Comparison of ENCODE assay signal across 17 mouse cellular contexts in the genomic region with DNA sequence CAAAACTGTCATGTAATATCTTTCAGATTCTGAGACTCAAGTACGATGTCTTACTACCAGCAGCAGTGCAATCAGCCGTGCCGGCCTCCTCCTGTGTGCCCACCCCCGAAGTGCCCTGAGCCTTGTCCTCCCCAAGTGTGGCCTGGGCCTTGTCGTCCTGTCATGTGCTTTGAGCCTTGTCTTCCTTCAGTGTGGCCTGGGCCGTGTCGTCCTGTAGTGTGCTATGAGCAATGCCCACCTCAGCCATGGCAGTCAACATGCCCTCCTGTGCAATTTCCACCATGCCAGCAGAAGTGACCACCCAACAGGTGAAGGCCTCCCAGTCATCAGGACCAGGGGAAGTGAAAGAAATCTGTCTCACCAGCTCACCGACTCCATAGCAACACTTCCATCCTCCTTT. TPM values are rescaled to one million over a fixed set of nuclear protein-coding genes. Genes with fewer than 3 reads are reported as not detected.
DNase-seq lines count a peak whose midpoint lies in the region; ATAC-seq and TF ChIP-seq lines count a peak whose summit lies in the region.
"Not testable (repeated sequence)": the region's sequence is repeated elsewhere in the genome, so short reads cannot be mapped to it uniquely, and the experiment has no call there.
"Had no signal": no experiment of that assay in that cellular context is flagged by ENCODE, and none has a peak within 500 bp of the region (broad histone marks: within the 10 kb centered on the region; RNA-seq: fewer than 3 reads in every experiment).

No protein-coding gene starts in this region.

- H3K36me3 ChIP-seq in heart, embryonic 12.5 days; hindbrain, embryonic 15.5 days; kidney, postnatal 0 days (ENCODE audit: insufficient read depth, low read length); lung, embryonic 16.5 days (ENCODE audit: control insufficient read depth, insufficient read depth, low read length); midbrain, embryonic 16.5 days (ENCODE audit: control insufficient read depth, insufficient read depth, low read length); stomach, embryonic 16.5 days (ENCODE audit: control insufficient read depth, insufficient read depth, low read length): not testable (repeated sequence)

- ATAC-seq in Patski = peak; percentile 7
- peak; percentile 67 for ATAC-seq in erythroid progenitor cell, adult 5-6 weeks (replicated peaks; ENCODE audit: low FRiP score, poor library complexity, severe bottlenecking)
- ATAC-seq in heart, embryonic 12.5 days (ENCODE audit: insufficient number of reproducible peaks, low FRiP score) = peak; percentile 54; the same call in 1 of the 2 replicates
- 0 out of 2 replicates have a peak, but pooled peaks have one; percentile 64 for ATAC-seq in hindbrain, embryonic 15.5 days (ENCODE audit: low FRiP score, low read depth)
- ATAC-seq in kidney, postnatal 0 days (replicated peaks; ENCODE audit: low FRiP score, low read depth) = peak; percentile 71; the same call in 1 of the 2 replicates
- ATAC-seq in lung, embryonic 16.5 days (ENCODE audit: low read depth) = peak; percentile 45; the same call in 1 of the 2 replicates
- peak; percentile 47; the same call in 1 of the 2 replicates for ATAC-seq in midbrain, embryonic 16.5 days
- ATAC-seq in stomach, embryonic 16.5 days (ENCODE audit: insufficient read depth, low FRiP score) = peak; percentile 21; the same call in 1 of the 2 replicates

- not testable (repeated sequence) for H3K9me3 ChIP-seq in heart, embryonic 12.5 days (replicated peaks); hindbrain, embryonic 15.5 days; kidney, postnatal 0 days (replicated peaks; ENCODE audit: low read length); lung, embryonic 16.5 days (ENCODE audit: control insufficient read depth, low read length); midbrain, embryonic 16.5 days (replicated peaks; ENCODE audit: control insufficient read depth, low read length, poor library complexity, severe bottlenecking); stomach, embryonic 16.5 days (replicated peaks; ENCODE audit: control insufficient read depth, low read length)

- not testable (repeated sequence) for DNase-seq in Patski (ENCODE audit: low read depth, low spot score); kidney, postnatal 0 days (ENCODE audit: low spot score)

- no CpG with 5 or more reads among the region's 8 CpGs for WGBS in heart, embryonic 12.5 days
- WGBS in hindbrain, embryonic 15.5 days = no CpG with 5 or more reads among the region's 8 CpGs
- no CpG with 5 or more reads among the region's 8 CpGs for WGBS in kidney, postnatal 0 days
- WGBS in lung, embryonic 16.5 days = no CpG with 5 or more reads among the region's 8 CpGs
- no CpG with 5 or more reads among the region's 8 CpGs for WGBS in midbrain, embryonic 16.5 days
- WGBS in stomach, embryonic 16.5 days = no CpG with 5 or more reads among the region's 8 CpGs

- not testable (repeated sequence) for H3K9ac ChIP-seq in heart, embryonic 12.5 days; hindbrain, embryonic 15.5 days; kidney, postnatal 0 days (ENCODE audit: low read depth, low read length); lung, embryonic 16.5 days (ENCODE audit: low read length); midbrain, embryonic 16.5 days (ENCODE audit: low read depth, low read length); stomach, embryonic 16.5 days (ENCODE audit: low read length)

- H3K4me3 ChIP-seq in heart, embryonic 12.5 days; hindbrain, embryonic 15.5 days; kidney, postnatal 0 days (replicated peaks; ENCODE audit: low read depth, low read length); lung, embryonic 16.5 days (ENCODE audit: low read length); midbrain, embryonic 16.5 days (ENCODE audit: low read depth, low read length); stomach, embryonic 16.5 days (replicated peaks; ENCODE audit: low read length): not testable (repeated sequence)

- H3K27ac ChIP-seq in heart, embryonic 12.5 days (ENCODE audit: poor library complexity, severe bottlenecking); hindbrain, embryonic 15.5 days (replicated peaks); kidney, postnatal 0 days; lung, embryonic 16.5 days (ENCODE audit: low read length); midbrain, embryonic 16.5 days (ENCODE audit: low read length); stomach, embryonic 16.5 days (ENCODE audit: low read length): not testable (repeated sequence)

- H3K4me1 ChIP-seq in heart, embryonic 12.5 days (replicated peaks); hindbrain, embryonic 15.5 days (replicated peaks); kidney, postnatal 0 days (replicated peaks; ENCODE audit: insufficient read depth, low read length); lung, embryonic 16.5 days (replicated peaks; ENCODE audit: control insufficient read depth, insufficient read depth, low read length); midbrain, embryonic 16.5 days (ENCODE audit: control insufficient read depth, insufficient read depth, low read length); stomach, embryonic 16.5 days (ENCODE audit: control insufficient read depth, insufficient read depth, low read length): not testable (repeated sequence)

- not testable (repeated sequence) for TF ChIP-seq CTCF in Patski (IDR thresholded peaks at IDR 0.05); kidney, postnatal 0 days (IDR thresholded peaks at IDR 0.05; ENCODE audit: low read depth)

- CTCF ChIA-PET in Patski (lab: Charles Lee) = not testable (repeated sequence)

- H3K27me3 ChIP-seq in Patski; heart, embryonic 12.5 days (replicated peaks); hindbrain, embryonic 15.5 days; kidney, postnatal 0 days (ENCODE audit: insufficient read depth, low read length); lung, embryonic 16.5 days (ENCODE audit: control insufficient read depth, insufficient read depth, low read depth, low read length); midbrain, embryonic 16.5 days (ENCODE audit: control insufficient read depth, insufficient read depth, low read depth, low read length); stomach, embryonic 16.5 days (ENCODE audit: control insufficient read depth, insufficient read depth, low read length): not testable (repeated sequence)

- in situ Hi-C loops in Patski (cut with MboI; ENCODE audit: low pct_unique_long_range_greater_than_20kb) = not testable (repeated sequence)

- not testable (repeated sequence) for H3K4me2 ChIP-seq in heart, embryonic 12.5 days; hindbrain, embryonic 15.5 days; kidney, postnatal 0 days (ENCODE audit: low read length); lung, embryonic 16.5 days (ENCODE audit: low read depth, low read length); midbrain, embryonic 16.5 days (ENCODE audit: low read length); stomach, embryonic 16.5 days (ENCODE audit: low read depth, low read length)

- POLR2A ChIA-PET in Patski (lab: Charles Lee) = not testable (repeated sequence)

RNA-seq across cellular contexts. Expression of a gene that starts 31.4 kb away (rescaled TPM):
- polyA plus RNA-seq in Patski (2021) = not detected
- total RNA-seq in erythroid progenitor cell, adult 5-6 weeks (2015; ENCODE audit: low replicate concordance) = not detected in 2 replicates
- not detected in 2 replicates for total RNA-seq in erythroid progenitor cell, adult 5-6 weeks (2017; ENCODE audit: low replicate concordance)
- not detected in 2 replicates for polyA plus RNA-seq in heart, embryonic 12.5 days (2016; fragmentation: Nextera tagmentation; extraction: Ambion mirVana)
- polyA plus RNA-seq in hindbrain, embryonic 15.5 days (2015; fragmentation: Nextera tagmentation; extraction: Ambion mirVana) = not detected in 2 replicates
- 1.2 and 6.0 TPM in 2 replicates for polyA plus RNA-seq in kidney, postnatal 0 days (2015; fragmentation: Nextera tagmentation; extraction: Ambion mirVana)
- 0.34 and 0.84 TPM in 2 replicates for polyA plus RNA-seq in lung, embryonic 16.5 days (2015; fragmentation: Nextera tagmentation; extraction: Ambion mirVana)
- polyA plus RNA-seq in midbrain, embryonic 16.5 days (2015; fragmentation: Nextera tagmentation; extraction: Ambion mirVana) = not detected in 2 replicates
- polyA plus RNA-seq in stomach, embryonic 16.5 days (2015; fragmentation: Nextera tagmentation; extraction: Ambion mirVana) = 142 and 237 TPM in 2 replicates
- total RNA-seq: adrenal gland, postnatal 10 days; gastrocnemius, postnatal 36 days; left cerebral cortex, adult 8-10 months had no signal
- polyA plus RNA-seq: cerebellum, adult 2 months; cortical plate, adult 2 months; erythroblast, embryonic 14.5 days; heart, embryonic 13.5 days; midbrain, embryonic 10.5 days; neural tube, embryonic 12.5 days had no signal

RNA-seq across cellular contexts. Expression of a gene that starts 38.1 kb away (rescaled TPM):
- polyA plus RNA-seq in Patski (2021) = 0.19 TPM
- total RNA-seq in erythroid progenitor cell, adult 5-6 weeks (2015; ENCODE audit: low replicate concordance) = not detected in 2 replicates
- 0.77 TPM in 1 of 2 replicates, not detected in the other for total RNA-seq in erythroid progenitor cell, adult 5-6 weeks (2017; ENCODE audit: low replicate concordance)
- 0.64 and 0.66 TPM in 2 replicates for polyA plus RNA-seq in heart, embryonic 12.5 days (2016; fragmentation: Nextera tagmentation; extraction: Ambion mirVana)
- 0.29 TPM in 1 of 2 replicates, not detected in the other for polyA plus RNA-seq in hindbrain, embryonic 15.5 days (2015; fragmentation: Nextera tagmentation; extraction: Ambion mirVana)
- polyA plus RNA-seq in kidney, postnatal 0 days (2015; fragmentation: Nextera tagmentation; extraction: Ambion mirVana) = 9.6 and 27.3 TPM in 2 replicates
- polyA plus RNA-seq in lung, embryonic 16.5 days (2015; fragmentation: Nextera tagmentation; extraction: Ambion mirVana) = 3.2 and 14.3 TPM in 2 replicates
- 0.09 TPM in 1 of 2 replicates, not detected in the other for polyA plus RNA-seq in midbrain, embryonic 16.5 days (2015; fragmentation: Nextera tagmentation; extraction: Ambion mirVana)
- 2,249 and 3,769 TPM in 2 replicates for polyA plus RNA-seq in stomach, embryonic 16.5 days (2015; fragmentation: Nextera tagmentation; extraction: Ambion mirVana)
- total RNA-seq: adrenal gland, postnatal 10 days; gastrocnemius, postnatal 36 days; left cerebral cortex, adult 8-10 months had no signal
- polyA plus RNA-seq: midbrain, embryonic 10.5 days; neural tube, embryonic 12.5 days had no signal

RNA-seq across cellular contexts. Expression of a gene that starts 38.3 kb away (rescaled TPM):
- not detected for polyA plus RNA-seq in Patski (2021)
- total RNA-seq in erythroid progenitor cell, adult 5-6 weeks (2015; ENCODE audit: low replicate concordance) = not detected in 2 replicates
- total RNA-seq in erythroid progenitor cell, adult 5-6 weeks (2017; ENCODE audit: low replicate concordance) = not detected in 2 replicates
- polyA plus RNA-seq in heart, embryonic 12.5 days (2016; fragmentation: Nextera tagmentation; extraction: Ambion mirVana) = not detected in 2 replicates
- polyA plus RNA-seq in hindbrain, embryonic 15.5 days (2015; fragmentation: Nextera tagmentation; extraction: Ambion mirVana) = not detected in 2 replicates
- polyA plus RNA-seq in kidney, postnatal 0 days (2015; fragmentation: Nextera tagmentation; extraction: Ambion mirVana) = 0.05 and 0.50 TPM in 2 replicates
- 0.29 TPM in 1 of 2 replicates, not detected in the other for polyA plus RNA-seq in lung, embryonic 16.5 days (2015; fragmentation: Nextera tagmentation; extraction: Ambion mirVana)
- polyA plus RNA-seq in midbrain, embryonic 16.5 days (2015; fragmentation: Nextera tagmentation; extraction: Ambion mirVana) = not detected in 2 replicates
- 33.7 and 51.7 TPM in 2 replicates for polyA plus RNA-seq in stomach, embryonic 16.5 days (2015; fragmentation: Nextera tagmentation; extraction: Ambion mirVana)
- total RNA-seq: adrenal gland, postnatal 10 days; gastrocnemius, postnatal 36 days; left cerebral cortex, adult 8-10 months had no signal
- polyA plus RNA-seq: cerebellum, adult 2 months; cortical plate, adult 2 months; erythroblast, embryonic 14.5 days; heart, embryonic 13.5 days; midbrain, embryonic 10.5 days; neural tube, embryonic 12.5 days had no signal

Comparison
In these comparisons a context has a peak if more than half of its experiments do, and no peak if none do; other contexts are left out.
1. ATAC-seq: peak in every context shown above with its lines; median percentile 71 in kidney, postnatal 0 days; 67 in erythroid progenitor cell, adult 5-6 weeks; 64 in hindbrain, embryonic 15.5 days; 54 in heart, embryonic 12.5 days; 47 in midbrain, embryonic 16.5 days; 45 in lung, embryonic 16.5 days; 21 in stomach, embryonic 16.5 days; 7 in Patski.
2. RNA of a gene that starts 31.4 kb away (polyA plus RNA-seq): 142 to 237 TPM in stomach, embryonic 16.5 days; 1.2 to 6.0 TPM in kidney, postnatal 0 days, 0.34 to 0.84 TPM in lung, embryonic 16.5 days, not detected in midbrain, embryonic 16.5 days, not detected in Patski (single experiment), not detected in heart, embryonic 12.5 days and not detected in hindbrain, embryonic 15.5 days; every median in the first group is over 10 times any median in the second.
3. RNA of a gene that starts 38.1 kb away (polyA plus RNA-seq): 2,249 to 3,769 TPM in stomach, embryonic 16.5 days; 9.6 to 27.3 TPM in kidney, postnatal 0 days, 3.2 to 14.3 TPM in lung, embryonic 16.5 days, 0.64 to 0.66 TPM in heart, embryonic 12.5 days, 0.29 TPM in hindbrain, embryonic 15.5 days, 0.19 TPM in Patski (single experiment) and 0.09 TPM in midbrain, embryonic 16.5 days; every median in the first group is over 10 times any median in the second.
4. RNA of a gene that starts 38.3 kb away (polyA plus RNA-seq): 33.7 to 51.7 TPM in stomach, embryonic 16.5 days; 0.05 to 0.50 TPM in kidney, postnatal 0 days, 0.29 TPM in lung, embryonic 16.5 days, not detected in Patski (single experiment), not detected in heart, embryonic 12.5 days, not detected in hindbrain, embryonic 15.5 days and not detected in midbrain, embryonic 16.5 days; every median in the first group is over 10 times any median in the second.